Mouse (Mus musculus): Measurements from ENCODE around the gene Gadd45b.

Gene Gadd45b

GRCm38 (mm10) chr10:80936135-80936809 lies 6.4 kb downstream of the Gadd45b start:
- peaks cover 2% of the 10 kb centered on the region; the same call in 1 of the 2 replicates for H3K36me3 ChIP-seq (ENCODE audit: control insufficient read depth, insufficient read depth, low read length, poor library complexity, severe bottlenecking)

GRCm38 (mm10) chr10:80936810-80937164 lies 6.9 kb downstream of the Gadd45b start:
- H3K27me3 ChIP-seq (ENCODE audit: control insufficient read depth, insufficient read depth, low read length, poor library complexity, severe bottlenecking): no peaks in the 10 kb centered on the region
- H3K36me3 ChIP-seq (ENCODE audit: control insufficient read depth, insufficient read depth, low read length, poor library complexity, severe bottlenecking): no peaks in the 10 kb centered on the region
- DNase-seq (ENCODE audit: low read depth, low spot score): no peak

More at GRCm38 (mm10) chr10:80936135-80936809, 6.4 kb downstream of the Gadd45b start:
- no peaks in the 10 kb centered on the region for H3K27me3 ChIP-seq (ENCODE audit: control insufficient read depth, insufficient read depth, low read length, poor library complexity, severe bottlenecking)
- no peak for DNase-seq (ENCODE audit: low read depth, low spot score)

GRCm38 (mm10) chr10:80937646-80938045 lies 7.8 kb downstream of the Gadd45b start:
- Histone ChIP-seq H3K36me3 (ENCODE audit: control insufficient read depth, insufficient read depth, low read length, poor library complexity, severe bottlenecking) (no peaks in the 10 kb centered on the region), H3K27me3 (ENCODE audit: control insufficient read depth, insufficient read depth, low read length, poor library complexity, severe bottlenecking) (no peaks in the 10 kb centered on the region)
- peak; percentile 35 for DNase-seq (ENCODE audit: low read depth, low spot score)

- H3K27me3 ChIP-seq (ENCODE audit: control insufficient read depth, insufficient read depth, low read length, poor library complexity, severe bottlenecking): no peaks in the 10 kb centered on the region
- no peaks in the 10 kb centered on the region for H3K36me3 ChIP-seq (ENCODE audit: control insufficient read depth, insufficient read depth, low read length, poor library complexity, severe bottlenecking)
- no peak for DNase-seq (ENCODE audit: low read depth, low spot score)
These were observed 9.1 kb downstream of the Gadd45b start for GRCm38 (mm10) chr10:80938831-80939550.

- peak; percentile 83 for DNase-seq (ENCODE audit: low read depth, low spot score)
These were observed 9.8 kb downstream of the Gadd45b start for GRCm38 (mm10) chr10:80939671-80940070.

GRCm38 (mm10) chr10:80940320-80940987 lies 10.6 kb downstream of the Gadd45b start:
- no peaks in the 10 kb centered on the region for H3K36me3 ChIP-seq (ENCODE audit: control insufficient read depth, insufficient read depth, low read length, poor library complexity, severe bottlenecking)
- no peaks in the 10 kb centered on the region for H3K27me3 ChIP-seq (ENCODE audit: control insufficient read depth, insufficient read depth, low read length, poor library complexity, severe bottlenecking)
- DNase-seq (ENCODE audit: low read depth, low spot score): no peak

More at GRCm38 (mm10) chr10:80939671-80940070, 9.8 kb downstream of the Gadd45b start:
- no peaks in the 10 kb centered on the region for H3K36me3 ChIP-seq (ENCODE audit: control insufficient read depth, insufficient read depth, low read length, poor library complexity, severe bottlenecking)
- no peaks in the 10 kb centered on the region for H3K27me3 ChIP-seq (ENCODE audit: control insufficient read depth, insufficient read depth, low read length, poor library complexity, severe bottlenecking)

- Histone ChIP-seq H3K36me3 (ENCODE audit: control insufficient read depth, insufficient read depth, low read length, poor library complexity, severe bottlenecking) (no peaks in the 10 kb centered on the region), H3K27me3 (ENCODE audit: control insufficient read depth, insufficient read depth, low read length, poor library complexity, severe bottlenecking) (no peaks in the 10 kb centered on the region)
- DNase-seq (ENCODE audit: low read depth, low spot score): no peak
These were observed 11.1 kb downstream of the Gadd45b start for GRCm38 (mm10) chr10:80940988-80941347.

GRCm38 (mm10) chr10:80942919-80943318 lies 13.0 kb downstream of the Gadd45b start:
- Histone ChIP-seq H3K36me3 (ENCODE audit: control insufficient read depth, insufficient read depth, low read length, poor library complexity, severe bottlenecking) (no peaks in the 10 kb centered on the region), H3K27me3 (ENCODE audit: control insufficient read depth, insufficient read depth, low read length, poor library complexity, severe bottlenecking) (no peaks in the 10 kb centered on the region)
- peak; percentile 25 for DNase-seq (ENCODE audit: low read depth, low spot score)

- no peaks in the 10 kb centered on the region for H3K36me3 ChIP-seq (ENCODE audit: control insufficient read depth, insufficient read depth, low read length, poor library complexity, severe bottlenecking)
- H3K27me3 ChIP-seq (ENCODE audit: control insufficient read depth, insufficient read depth, low read length, poor library complexity, severe bottlenecking): no peaks in the 10 kb centered on the region
- no peak for DNase-seq (ENCODE audit: low read depth, low spot score)
These were observed 13.8 kb downstream of the Gadd45b start for GRCm38 (mm10) chr10:80943701-80944100.

GRCm38 (mm10) chr10:80944231-80944630 lies 14.4 kb downstream of the Gadd45b start:
- peak; percentile 52 for DNase-seq (ENCODE audit: low read depth, low spot score)

GRCm38 (mm10) chr10:80946684-80947437 lies 17.0 kb downstream of the Gadd45b start:
- Histone ChIP-seq H3K36me3 (ENCODE audit: control insufficient read depth, insufficient read depth, low read length, poor library complexity, severe bottlenecking) (no peaks in the 10 kb centered on the region), H3K27me3 (ENCODE audit: control insufficient read depth, insufficient read depth, low read length, poor library complexity, severe bottlenecking) (no peaks in the 10 kb centered on the region)
- no peak for DNase-seq (ENCODE audit: low read depth, low spot score)

More at GRCm38 (mm10) chr10:80944231-80944630, 14.4 kb downstream of the Gadd45b start:
- Histone ChIP-seq H3K36me3 (ENCODE audit: control insufficient read depth, insufficient read depth, low read length, poor library complexity, severe bottlenecking) (no peaks in the 10 kb centered on the region), H3K27me3 (ENCODE audit: control insufficient read depth, insufficient read depth, low read length, poor library complexity, severe bottlenecking) (no peaks in the 10 kb centered on the region)

GRCm38 (mm10) chr10:80947802-80948201 lies 17.9 kb downstream of the Gadd45b start:
- H3K27me3 ChIP-seq (ENCODE audit: control insufficient read depth, insufficient read depth, low read length, poor library complexity, severe bottlenecking): no peaks in the 10 kb centered on the region
- H3K36me3 ChIP-seq (ENCODE audit: control insufficient read depth, insufficient read depth, low read length, poor library complexity, severe bottlenecking): no peaks in the 10 kb centered on the region
- DNase-seq (ENCODE audit: low read depth, low spot score): no peak

GRCm38 (mm10) chr10:80948570-80948969 lies 18.7 kb downstream of the Gadd45b start:
- DNase-seq (ENCODE audit: low read depth, low spot score): no peak
- Histone ChIP-seq H3K36me3 (ENCODE audit: control insufficient read depth, insufficient read depth, low read length, poor library complexity, severe bottlenecking) (no peaks in the 10 kb centered on the region), H3K27me3 (ENCODE audit: control insufficient read depth, insufficient read depth, low read length, poor library complexity, severe bottlenecking) (no peaks in the 10 kb centered on the region)

- no peaks in the 10 kb centered on the region for H3K36me3 ChIP-seq (ENCODE audit: control insufficient read depth, insufficient read depth, low read length, poor library complexity, severe bottlenecking)
- H3K27me3 ChIP-seq (ENCODE audit: control insufficient read depth, insufficient read depth, low read length, poor library complexity, severe bottlenecking): no peaks in the 10 kb centered on the region
- DNase-seq (ENCODE audit: low read depth, low spot score): no peak
These were observed 19.2 kb downstream of the Gadd45b start for GRCm38 (mm10) chr10:80949081-80949480.
